Mouse (Mus musculus): ENCODE results near the gene Cradd. TPM values are rescaled to one million over a fixed set of nuclear protein-coding genes. Genes with fewer than 3 reads are reported as not detected.

Gene Cradd
- polyA plus RNA-seq, 1 experiment from 2014 or later = 10.1 TPM

GRCm38 (mm10) chr10:95299010-95299807 lies 24.7 kb downstream of the Cradd start:
- Histone ChIP-seq H3K27me3 (replicated peaks) (no peaks in the 10 kb centered on the region), H3K4me2 (no peak overlapping the region), H3K4me1 (peaks cover 15% of the 10 kb centered on the region; the same call in 1 of the 2 replicates), H3K27ac (no peak overlapping the region), H3K9ac (no peak overlapping the region), H3K36me3 (replicated peaks) (no peaks in the 10 kb centered on the region), H3K9me3 (no peaks in the 10 kb centered on the region), H3K4me3 (no peak overlapping the region)
- no peak for ATAC-seq (replicated peaks)
- WGBS = 83% methylated on average over 18 of the region's 18 CpGs

- Histone ChIP-seq H3K4me3 (no peak overlapping the region), H3K27ac (no peak overlapping the region), H3K27me3 (replicated peaks) (no peaks in the 10 kb centered on the region), H3K4me1 (peaks cover 15% of the 10 kb centered on the region; the same call in 1 of the 2 replicates), H3K4me2 (no peak overlapping the region), H3K9me3 (no peaks in the 10 kb centered on the region), H3K9ac (no peak overlapping the region), H3K36me3 (replicated peaks) (no peaks in the 10 kb centered on the region)
- WGBS = 84% methylated on average over 6 of the region's 6 CpGs
- no peak for ATAC-seq (replicated peaks)
These were observed 25.4 kb downstream of the Cradd start for GRCm38 (mm10) chr10:95298504-95298903.

GRCm38 (mm10) chr10:95297690-95298104 lies 26.2 kb downstream of the Cradd start:
- Histone ChIP-seq H3K27me3 (replicated peaks) (no peaks in the 10 kb centered on the region), H3K36me3 (replicated peaks) (no peaks in the 10 kb centered on the region), H3K4me2 (no peak overlapping the region), H3K27ac (no peak overlapping the region), H3K4me3 (no peak overlapping the region), H3K4me1 (peaks cover 15% of the 10 kb centered on the region; the same call in 1 of the 2 replicates), H3K9me3 (no peaks in the 10 kb centered on the region), H3K9ac (no peak overlapping the region)
- ATAC-seq (replicated peaks) = peak; percentile 63; the same call in 1 of the 2 replicates
- 60% methylated on average over 9 of the region's 9 CpGs for WGBS

GRCm38 (mm10) chr10:95297024-95297423 lies 26.9 kb downstream of the Cradd start:
- no peaks in the 10 kb centered on the region for H3K9me3 ChIP-seq
- no peak overlapping the region for H3K27ac ChIP-seq
- peaks cover 15% of the 10 kb centered on the region; the same call in 1 of the 2 replicates for H3K4me1 ChIP-seq
- no peaks in the 10 kb centered on the region for H3K27me3 ChIP-seq (replicated peaks)
- H3K4me3 ChIP-seq = no peak overlapping the region
- WGBS = 82% methylated on average over 11 of the region's 11 CpGs
- no peak for ATAC-seq (replicated peaks)
- H3K4me2 ChIP-seq = no peak overlapping the region
- H3K9ac ChIP-seq = no peak overlapping the region
- H3K36me3 ChIP-seq (replicated peaks) = no peaks in the 10 kb centered on the region

GRCm38 (mm10) chr10:95293261-95293660 lies 30.7 kb downstream of the Cradd start:
- Histone ChIP-seq H3K36me3 (replicated peaks) (no peaks in the 10 kb centered on the region), H3K4me2 (no peak overlapping the region), H3K4me1 (peaks cover 15% of the 10 kb centered on the region; the same call in 1 of the 2 replicates), H3K27me3 (replicated peaks) (no peaks in the 10 kb centered on the region), H3K9ac (no peak overlapping the region), H3K27ac (no peak overlapping the region), H3K9me3 (no peaks in the 10 kb centered on the region), H3K4me3 (no peak overlapping the region)
- no peak for ATAC-seq (replicated peaks)
- 96% methylated on average over 8 of the region's 8 CpGs for WGBS

DNA sequence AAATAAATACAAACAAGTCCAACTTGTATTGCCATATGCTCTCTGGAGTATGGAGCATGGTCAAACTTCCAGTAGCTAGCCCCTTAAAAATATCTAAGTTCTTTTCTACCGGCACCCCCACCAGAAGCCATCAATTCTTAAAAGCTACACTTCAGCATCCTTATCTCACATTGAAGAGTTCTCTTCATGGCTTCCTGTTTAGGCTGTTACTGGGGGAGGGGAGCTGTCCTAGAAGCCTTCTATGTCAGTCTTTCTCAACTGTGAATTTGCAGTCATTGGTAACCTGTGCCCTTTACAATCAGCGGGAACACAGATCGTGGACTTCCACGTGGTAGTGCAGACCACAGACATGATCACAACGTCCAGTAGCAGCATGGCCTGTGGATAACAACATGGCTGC lies 31.7 kb downstream of the Cradd start:
- no peak overlapping the region for H3K4me2 ChIP-seq
- H3K9me3 ChIP-seq = no peaks in the 10 kb centered on the region
- H3K4me3 ChIP-seq = no peak overlapping the region
- no peaks in the 10 kb centered on the region for H3K36me3 ChIP-seq (replicated peaks)
- no peak for ATAC-seq (replicated peaks)
- no peak overlapping the region for H3K9ac ChIP-seq
- no peak overlapping the region for H3K27ac ChIP-seq
- H3K27me3 ChIP-seq (replicated peaks) = no peaks in the 10 kb centered on the region
- WGBS = 93% methylated on average over 5 of the region's 5 CpGs
- 0 out of 2 replicates have a peak, but pooled peaks cover 8% of the 10 kb centered on the region for H3K4me1 ChIP-seq

- Histone ChIP-seq H3K27me3 (replicated peaks) (no peaks in the 10 kb centered on the region), H3K4me1 (0 out of 2 replicates have a peak, but pooled peaks cover under 1% of the 10 kb centered on the region), H3K36me3 (replicated peaks) (no peaks in the 10 kb centered on the region), H3K4me2 (no peak overlapping the region), H3K9me3 (no peaks in the 10 kb centered on the region), H3K4me3 (no peak overlapping the region), H3K9ac (no peak overlapping the region), H3K27ac (no peak overlapping the region)
- 83% methylated on average over 13 of the region's 13 CpGs for WGBS
- no peak for ATAC-seq (replicated peaks)
These were observed 32.6 kb downstream of the Cradd start for GRCm38 (mm10) chr10:95291133-95291876.

DNA sequence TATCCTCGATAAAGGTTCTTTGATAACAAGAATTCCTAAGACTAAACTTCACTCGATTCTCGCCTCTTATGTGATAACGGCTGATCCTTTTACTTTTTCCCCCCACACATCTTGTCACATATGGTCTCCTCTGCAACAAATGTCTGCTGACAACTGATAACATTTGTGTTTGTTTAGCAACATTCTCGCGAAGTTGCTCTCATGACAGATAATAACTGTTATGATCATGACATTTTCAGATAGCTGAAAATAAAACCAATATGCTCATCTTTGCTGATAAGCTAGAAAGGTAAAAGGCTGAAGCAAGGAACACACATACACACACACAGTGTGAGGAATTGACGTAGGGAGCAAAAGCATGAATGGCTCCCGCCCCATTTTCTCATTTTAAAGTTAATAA lies 34.1 kb downstream of the Cradd start:
- no peak for ATAC-seq (replicated peaks)
- 84% methylated on average over 8 of the region's 8 CpGs for WGBS
- no peaks in the 10 kb centered on the region for H3K9me3 ChIP-seq

DNA sequence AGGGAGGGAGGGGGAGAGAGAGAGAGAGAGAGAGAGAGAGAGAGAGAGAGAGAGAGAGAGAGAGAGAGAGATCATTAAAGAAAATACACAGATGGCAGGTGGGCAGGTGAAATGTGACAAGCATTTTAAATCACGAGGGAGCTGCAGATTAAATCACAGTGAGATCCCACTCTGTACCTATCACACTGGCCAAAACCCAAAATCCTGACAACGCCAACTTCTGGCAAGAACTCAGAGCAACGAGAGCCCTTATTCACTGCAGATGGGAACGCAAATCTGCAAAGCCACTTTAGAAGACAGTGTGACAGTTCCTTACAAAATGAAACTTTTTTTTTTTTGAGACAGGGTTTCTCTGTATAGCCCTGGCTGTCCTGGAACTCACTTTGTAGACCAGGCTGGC lies 35.7 kb downstream of the Cradd start:
- H3K4me3 ChIP-seq = no peak overlapping the region
- H3K36me3 ChIP-seq (replicated peaks) = no peaks in the 10 kb centered on the region
- no peak overlapping the region for H3K9ac ChIP-seq
- no peak for ATAC-seq (replicated peaks)
- no peaks in the 10 kb centered on the region for H3K9me3 ChIP-seq
- no peaks in the 10 kb centered on the region for H3K4me1 ChIP-seq
- no peak overlapping the region for H3K4me2 ChIP-seq
- H3K27ac ChIP-seq = no peak overlapping the region
- 72% methylated on average over 4 of the region's 4 CpGs for WGBS
- H3K27me3 ChIP-seq (replicated peaks) = no peaks in the 10 kb centered on the region

More for the DNA sequence above, 34.1 kb downstream of the Cradd start:
- Histone ChIP-seq H3K27me3 (replicated peaks) (no peaks in the 10 kb centered on the region), H3K36me3 (replicated peaks) (no peaks in the 10 kb centered on the region), H3K4me2 (no peak overlapping the region), H3K4me1 (no peaks in the 10 kb centered on the region), H3K9ac (no peak overlapping the region), H3K27ac (no peak overlapping the region), H3K4me3 (no peak overlapping the region)

GRCm38 (mm10) chr10:95287351-95287750 lies 36.6 kb downstream of the Cradd start:
- Histone ChIP-seq H3K27ac (no peak overlapping the region), H3K4me2 (no peak overlapping the region), H3K36me3 (replicated peaks) (no peaks in the 10 kb centered on the region), H3K4me1 (no peaks in the 10 kb centered on the region), H3K9me3 (no peaks in the 10 kb centered on the region), H3K27me3 (replicated peaks) (no peaks in the 10 kb centered on the region), H3K9ac (no peak overlapping the region), H3K4me3 (no peak overlapping the region)
- WGBS = 90% methylated on average over 8 of the region's 8 CpGs
- ATAC-seq (replicated peaks) = no peak

DNA sequence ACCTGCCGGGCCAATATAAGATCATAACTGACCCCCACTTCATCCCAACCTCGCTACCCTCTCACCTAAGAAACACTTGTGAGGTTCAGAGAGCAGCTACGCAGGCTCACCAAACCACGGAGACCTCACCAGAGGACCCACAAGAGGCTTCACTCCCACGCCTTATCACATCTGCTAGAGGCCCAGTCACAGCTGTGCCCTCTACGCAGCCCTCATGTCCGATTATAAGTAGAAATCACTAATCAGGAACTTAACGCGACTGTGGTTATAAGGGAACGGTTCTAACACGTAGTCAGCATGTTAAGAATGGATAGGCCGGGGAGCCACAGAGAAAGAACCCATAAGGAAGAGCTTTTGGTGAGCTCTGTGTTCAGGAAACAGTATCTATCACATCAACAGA lies 40.5 kb downstream of the Cradd start:
- H3K4me2 ChIP-seq = no peak overlapping the region
- no peak overlapping the region for H3K27ac ChIP-seq
- H3K4me3 ChIP-seq = no peak overlapping the region
- H3K27me3 ChIP-seq (replicated peaks) = no peaks in the 10 kb centered on the region
- H3K9ac ChIP-seq = no peak overlapping the region
- no peaks in the 10 kb centered on the region for H3K4me1 ChIP-seq
- no peak for ATAC-seq (replicated peaks)
- no peaks in the 10 kb centered on the region for H3K36me3 ChIP-seq (replicated peaks)
- WGBS = 90% methylated on average over 12 of the region's 12 CpGs
- no peaks in the 10 kb centered on the region for H3K9me3 ChIP-seq

DNA sequence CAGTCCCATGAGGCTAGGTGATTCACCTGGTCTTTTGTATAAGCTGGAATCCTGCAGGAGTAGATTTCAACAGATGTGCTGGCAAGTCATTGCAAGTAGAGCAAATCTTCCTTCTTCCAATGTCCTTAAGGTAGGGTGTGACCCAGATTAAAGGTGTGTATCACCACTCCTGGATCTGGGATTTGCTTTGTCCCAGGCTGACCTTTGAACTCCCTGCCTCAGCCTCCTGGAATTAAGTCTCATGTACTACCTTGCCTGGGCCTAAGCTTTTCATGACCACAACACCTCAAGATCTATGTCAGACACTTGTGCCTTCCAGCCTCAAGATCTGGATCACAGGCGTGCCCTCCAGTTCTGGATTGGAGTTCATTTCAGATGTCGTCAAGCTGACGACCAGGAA lies 41.9 kb downstream of the Cradd start:
- no peak overlapping the region for H3K4me3 ChIP-seq
- WGBS = 91% methylated on average over 3 of the region's 3 CpGs
- H3K4me2 ChIP-seq = no peak overlapping the region
- no peaks in the 10 kb centered on the region for H3K36me3 ChIP-seq (replicated peaks)
- H3K9me3 ChIP-seq = no peaks in the 10 kb centered on the region
- no peak overlapping the region for H3K9ac ChIP-seq
- no peaks in the 10 kb centered on the region for H3K27me3 ChIP-seq (replicated peaks)
- no peak for ATAC-seq (replicated peaks)
- H3K27ac ChIP-seq = no peak overlapping the region
- H3K4me1 ChIP-seq = no peaks in the 10 kb centered on the region
